Mouse (Mus musculus): Measurements from ENCODE around the gene Cd19.
A peak's percentile ranks its signal among the peaks of the same experiment; 100 is the strongest.
"Not testable (repeated sequence)": the region's sequence is repeated elsewhere in the genome, so short reads cannot be mapped to it uniquely, and the experiment has no call there.

Cd19 gene

GRCm38 (mm10) chr7:126434726-126435125, 20.0 kb upstream of the Cd19 start:
- no peak for DNase-seq (ENCODE audit: low read depth, low spot score)

- no peak for DNase-seq (ENCODE audit: low read depth, low spot score)
These were observed 15.5 kb upstream of the Cd19 start for GRCm38 (mm10) chr7:126430167-126430566.

- DNase-seq (ENCODE audit: low read depth, low spot score), result no peak
These were observed 14.8 kb upstream of the Cd19 start for GRCm38 (mm10) chr7:126429503-126429898.

- peak; percentile 88 for DNase-seq (ENCODE audit: low read depth, low spot score)
These were observed 14.2 kb upstream of the Cd19 start, which contains the start of gene Rabep2 for GRCm38 (mm10) chr7:126428631-126429502. Gene Rabep2, plus strand, starts transcription at chr7:126428759.

DNA sequence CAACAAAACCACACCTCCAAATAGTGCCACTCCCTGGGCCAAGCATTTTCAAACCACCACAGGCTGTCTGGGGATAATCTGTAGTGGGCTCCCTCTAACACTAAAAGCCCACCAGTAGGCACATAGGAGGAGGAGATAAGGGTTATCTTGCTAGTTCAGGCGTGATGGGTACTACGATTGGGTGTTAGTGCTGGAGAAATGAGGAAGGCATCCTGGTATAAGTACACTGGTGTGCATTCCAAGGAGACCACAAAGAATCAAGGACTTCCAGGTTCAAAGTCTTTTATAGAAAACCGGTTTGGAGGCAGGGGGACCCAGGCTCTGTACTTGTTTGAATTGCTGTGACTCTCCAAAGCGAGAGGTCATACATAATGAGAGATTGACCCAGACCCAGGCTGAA, 13.5 kb upstream of the Cd19 start:
- DNase-seq (ENCODE audit: low read depth, low spot score), result no peak

- peak; percentile 31 for DNase-seq (ENCODE audit: low read depth, low spot score)
These were observed 12.7 kb upstream of the Cd19 start for GRCm38 (mm10) chr7:126427323-126427860.

DNA sequence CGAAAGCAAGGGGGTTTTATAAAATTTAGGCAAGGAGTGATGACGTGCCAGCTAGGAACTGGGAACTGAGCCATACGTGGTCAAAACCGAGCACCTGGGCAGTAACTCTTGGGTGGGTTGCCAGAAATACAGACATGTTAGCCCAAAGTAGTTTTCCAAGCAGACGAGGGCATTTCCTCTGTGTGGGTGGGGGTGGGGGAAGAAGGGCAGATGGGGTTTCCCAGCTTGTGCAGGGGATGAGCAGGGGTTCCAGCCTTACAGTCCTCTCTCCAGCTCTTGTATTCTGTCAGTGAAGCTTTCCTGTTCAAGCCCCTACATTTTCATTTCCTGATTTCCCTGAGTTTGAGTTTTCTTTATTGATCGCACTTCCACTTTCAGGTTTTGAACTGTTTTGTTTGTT, 9.5 kb upstream of the Cd19 start:
- DNase-seq (ENCODE audit: low read depth, low spot score), result no peak

GRCm38 (mm10) chr7:126421756-126422155, 7.1 kb upstream of the Cd19 start:
- no peak for DNase-seq (ENCODE audit: low read depth, low spot score)

- DNase-seq (ENCODE audit: low read depth, low spot score), result no peak
These were observed 3.8 kb upstream of the Cd19 start for GRCm38 (mm10) chr7:126418496-126418895.

DNA sequence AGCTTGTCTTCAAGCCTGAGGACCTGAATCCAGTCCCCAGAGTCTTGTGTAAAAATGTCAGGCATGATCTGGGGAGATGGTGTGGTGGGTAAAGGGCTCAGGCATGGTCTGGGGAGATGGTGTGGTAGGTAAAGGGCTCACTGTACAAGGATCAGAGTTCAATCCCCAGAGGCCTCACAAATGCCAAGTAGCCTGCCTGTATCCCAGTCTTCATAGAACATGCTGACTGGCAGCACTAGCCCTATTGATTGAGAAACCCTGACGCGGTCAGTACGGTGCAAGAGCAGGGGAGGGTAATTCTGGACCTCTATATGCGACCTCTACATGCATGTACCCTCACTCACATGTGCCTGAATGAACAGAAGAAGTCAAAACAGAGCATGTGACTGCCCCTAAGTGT, 2.9 kb upstream of the Cd19 start:
- DNase-seq (ENCODE audit: low read depth, low spot score), result no peak

DNA sequence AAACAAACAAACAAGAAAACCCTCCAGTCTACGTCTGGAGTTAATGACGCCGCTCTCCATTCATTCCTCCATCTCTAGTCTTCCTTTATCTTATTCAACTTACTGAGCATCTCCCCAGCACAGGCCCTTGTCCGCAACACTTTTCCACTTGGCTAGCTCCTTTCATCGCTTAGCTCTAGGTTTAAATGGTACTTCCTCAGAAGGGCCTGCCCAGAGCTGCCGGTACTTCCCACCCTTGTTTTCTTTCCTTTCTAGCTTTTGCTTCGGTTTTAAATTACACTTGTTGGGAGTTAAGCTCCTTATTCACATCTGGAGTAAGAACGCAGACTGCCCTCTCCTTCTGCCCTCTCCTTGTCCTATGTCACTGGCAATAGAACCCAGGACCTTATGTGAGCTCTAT, 2.4 kb upstream of the Cd19 start:
- DNase-seq (ENCODE audit: low read depth, low spot score), result no peak

- no peak for DNase-seq (ENCODE audit: low read depth, low spot score)
These were observed 1.9 kb upstream of the Cd19 start for GRCm38 (mm10) chr7:126416615-126417014.

DNA sequence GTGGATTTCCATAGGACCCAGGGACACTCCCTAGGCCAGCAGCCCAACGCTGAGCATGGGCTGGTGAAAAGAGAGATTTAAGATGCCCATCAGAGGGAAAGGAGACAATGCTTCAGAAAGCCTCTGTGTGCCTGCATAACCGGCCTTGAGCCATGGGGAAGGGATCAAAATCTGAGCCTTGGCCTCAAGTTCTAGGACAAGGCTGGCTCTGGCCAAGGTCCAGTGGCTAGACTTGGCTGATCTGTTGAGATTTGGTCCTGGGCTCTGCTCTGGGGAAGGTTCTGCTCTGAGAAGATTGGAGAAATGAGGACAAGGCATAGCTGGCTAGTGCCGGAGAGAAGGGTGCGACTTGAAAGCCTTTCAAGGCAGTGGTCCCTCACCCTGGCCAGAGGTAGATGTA, 3.6 kb downstream of the Cd19 start:
- DNase-seq (ENCODE audit: low read depth, low spot score), result no peak

DNA sequence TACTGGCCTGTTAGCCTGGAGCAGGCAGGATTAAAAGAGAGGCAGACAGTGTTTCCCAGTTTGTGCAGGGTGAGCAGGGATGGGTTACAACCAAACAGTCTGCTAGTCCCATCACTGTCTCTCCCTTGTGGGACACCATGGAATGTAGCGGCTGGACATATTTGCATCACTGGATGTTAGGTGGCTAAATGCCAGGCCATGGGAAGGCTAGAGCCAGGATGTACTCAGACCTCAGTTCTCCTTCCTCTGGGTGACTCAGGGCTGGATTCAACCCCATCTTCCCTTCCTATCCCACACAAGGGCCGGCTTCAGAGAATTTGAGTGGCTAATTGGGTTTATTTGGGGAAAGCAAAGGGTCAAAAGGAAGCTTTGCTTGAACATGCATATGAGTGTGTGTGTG, 6.0 kb downstream of the Cd19 start:
- DNase-seq (ENCODE audit: low read depth, low spot score), result no peak

DNA sequence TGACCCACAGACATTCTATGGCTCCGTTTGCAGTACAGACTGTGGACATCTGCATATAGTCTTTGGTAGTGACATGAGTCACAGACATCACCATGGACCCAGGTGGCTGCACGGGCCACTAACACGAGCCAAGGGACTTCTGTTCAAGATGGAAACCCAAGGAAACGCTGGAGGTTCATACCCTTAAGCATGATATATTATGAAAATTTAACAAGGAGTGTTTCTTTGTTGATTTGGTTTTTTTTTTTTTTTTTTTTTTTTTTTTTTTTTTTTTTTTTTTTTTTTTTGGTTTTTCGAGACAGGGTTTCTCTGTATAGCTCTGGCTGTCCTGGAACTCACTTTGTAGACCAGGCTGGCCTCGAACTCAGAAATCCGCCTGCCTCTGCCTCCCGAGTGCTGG, 12.2 kb downstream of the Cd19 start:
- not testable (repeated sequence) for DNase-seq (ENCODE audit: low read depth, low spot score)

DNA sequence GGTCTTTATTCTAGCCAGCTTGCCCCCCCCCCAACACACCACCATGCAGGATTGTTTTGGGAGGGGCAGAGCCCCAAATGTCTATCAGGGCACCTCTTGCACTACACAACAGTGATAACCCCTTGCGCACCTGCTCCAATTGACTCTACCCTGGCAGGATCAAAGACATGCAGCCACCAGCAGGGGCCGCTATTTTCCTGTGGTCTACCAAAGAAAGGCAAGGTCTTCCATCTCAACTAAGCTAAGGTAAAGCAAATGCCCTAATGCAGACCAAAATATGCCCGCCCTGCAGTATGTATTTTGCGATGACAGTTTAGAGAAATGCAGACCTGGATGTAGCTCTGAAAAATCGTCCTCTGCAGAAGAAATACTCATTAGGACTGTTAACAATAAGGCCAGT, 15.1 kb downstream of the Cd19 start:
- DNase-seq (ENCODE audit: low read depth, low spot score), result peak; percentile 70

DNA sequence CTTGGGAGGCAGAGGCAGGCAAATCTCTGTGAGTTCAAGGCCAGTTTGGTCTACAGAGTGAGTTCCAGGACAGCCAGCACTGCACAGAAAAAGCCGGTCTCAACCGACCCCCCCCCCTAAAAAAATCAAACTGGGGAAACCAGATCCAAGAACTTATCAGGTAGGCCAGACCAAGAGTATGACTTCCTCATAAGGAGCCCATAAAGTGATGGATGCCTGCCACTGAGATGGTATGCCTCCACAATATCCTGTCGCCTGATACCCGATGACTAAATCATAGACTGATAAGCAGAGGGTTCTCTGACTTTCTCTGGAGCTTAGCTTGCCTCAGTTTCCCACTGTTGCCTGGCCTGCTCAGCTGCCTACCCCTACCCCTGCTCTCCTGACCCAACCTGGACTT, 16.9 kb downstream of the Cd19 start:
- no peak for DNase-seq (ENCODE audit: low read depth, low spot score)

GRCm38 (mm10) chr7:126397221-126397620, 17.5 kb downstream of the Cd19 start:
- no peak for DNase-seq (ENCODE audit: low read depth, low spot score)

DNA sequence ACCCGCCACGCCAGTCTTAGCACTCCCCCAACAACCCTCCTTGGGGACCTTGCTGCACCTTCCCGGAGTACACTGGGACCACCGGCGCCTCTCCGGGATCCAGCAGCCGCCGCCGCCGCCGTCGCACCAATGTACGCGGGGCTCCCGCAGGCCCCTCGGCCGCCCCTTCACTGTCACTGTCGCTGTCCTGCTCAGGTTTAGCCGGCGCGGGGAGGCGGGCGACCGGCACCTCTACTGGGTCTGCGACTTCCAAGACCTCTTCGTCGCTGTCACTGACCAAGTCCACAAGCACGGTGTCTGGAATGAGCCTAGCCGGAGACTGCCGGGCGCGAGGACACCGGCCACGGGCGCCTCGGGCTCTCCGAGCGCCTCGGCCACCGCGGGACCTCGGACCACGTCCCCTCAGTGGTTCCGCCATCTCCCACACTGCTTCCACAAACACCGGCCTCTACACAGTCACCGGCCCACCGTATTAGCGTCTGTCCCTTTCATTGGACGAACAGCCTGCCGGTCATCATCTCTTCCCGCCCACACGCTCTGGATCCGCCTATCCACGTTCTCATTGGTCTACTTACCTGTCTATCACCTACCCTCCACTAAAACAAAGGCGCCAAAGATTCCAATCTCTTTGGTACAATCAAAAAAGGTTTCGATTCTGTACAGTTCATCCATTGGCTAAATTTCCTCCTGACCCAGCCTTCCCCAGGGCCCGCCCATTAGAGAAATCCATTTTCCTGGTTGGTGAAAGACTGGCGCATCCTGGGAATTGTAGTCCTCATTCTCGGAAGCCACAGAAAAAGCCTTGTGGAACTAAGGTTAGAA, 18.2 kb downstream of the Cd19 start, which contains the start of gene Nfatc2ip:
Gene Nfatc2ip, minus strand, starts transcription at position 440 of the 822 bp plus-strand sequence.
- DNase-seq (ENCODE audit: low read depth, low spot score), result peak; percentile 98

- not testable (repeated sequence) for DNase-seq (ENCODE audit: low read depth, low spot score)
These were observed 22.4 kb downstream of the Cd19 start for GRCm38 (mm10) chr7:126392086-126392884.

DNA sequence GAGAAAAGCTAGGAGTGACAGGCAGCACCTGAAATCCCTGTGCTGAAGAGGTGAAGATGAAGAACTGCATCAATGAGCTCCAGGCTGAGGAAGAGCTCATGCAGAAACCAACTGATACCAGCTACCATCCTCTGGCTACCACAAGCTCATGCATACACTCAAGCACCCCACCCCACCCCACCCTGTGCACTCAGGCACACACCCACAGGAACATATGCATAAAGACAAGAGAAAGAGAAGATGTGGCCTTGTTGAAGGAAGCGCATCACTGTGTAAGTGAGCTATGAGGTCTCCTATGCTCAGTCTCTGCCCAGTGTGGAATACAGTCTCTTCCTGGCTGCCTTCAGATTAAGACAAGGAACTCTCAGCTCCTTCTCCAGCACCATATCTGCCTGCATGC, 26.5 kb downstream of the Cd19 start:
- no peak for DNase-seq (ENCODE audit: low read depth, low spot score)
